In the genomic region with DNA sequence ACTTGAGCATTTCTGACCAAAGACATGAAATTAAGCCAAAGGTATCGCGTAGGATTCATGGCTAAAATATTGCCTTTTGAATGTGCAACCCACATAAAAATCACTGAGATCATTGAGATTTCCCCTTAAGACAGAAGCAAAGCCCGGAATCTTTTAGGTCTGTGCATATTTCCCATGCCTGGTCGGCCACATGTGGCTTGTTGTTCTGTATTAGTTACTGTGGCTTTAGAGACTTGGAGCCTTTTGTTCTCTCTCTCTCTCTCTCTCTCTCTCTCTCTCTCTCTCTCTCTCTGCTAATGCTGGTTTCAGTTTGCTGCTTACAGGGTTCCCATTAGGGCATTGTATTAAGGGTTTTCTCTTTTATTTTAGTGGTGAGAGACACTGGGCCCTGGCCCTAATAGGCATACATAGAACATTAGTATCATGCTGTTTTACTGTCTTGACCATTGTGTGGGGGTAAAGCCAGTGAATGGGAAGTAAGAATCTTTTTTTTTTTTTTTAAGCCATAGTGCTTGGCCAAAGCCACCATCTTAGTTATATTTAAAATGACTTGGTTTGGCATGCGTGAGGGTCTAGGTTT, we compare ENCODE assay signal across 15 mouse cellular contexts.
"Had no signal": no experiment of that assay in that cellular context is flagged by ENCODE, and none has a peak within 500 bp of the region (broad histone marks: within the 10 kb centered on the region; RNA-seq: fewer than 3 reads in every experiment).

No protein-coding gene starts in this region.

- DNase-seq: kidney, adult 8-10 months; kidney, postnatal 25 days; layer of hippocampus, postnatal 36 days; lung, embryonic 14.5 days; lung, postnatal 10 days; lung, postnatal 4 days; right cerebral cortex, adult 18-20 months; thymus, postnatal 14 days had no signal

- H3K4me2 ChIP-seq: limb, embryonic 15.5 days; liver, embryonic 12.5 days; lung, embryonic 14.5 days; midbrain, embryonic 15.5 days; neural tube, embryonic 13.5 days had no signal

- H3K36me3 ChIP-seq: limb, embryonic 15.5 days; liver, embryonic 12.5 days; midbrain, embryonic 15.5 days; neural tube, embryonic 13.5 days had no signal

- H3K27ac ChIP-seq: limb, embryonic 15.5 days; liver, embryonic 12.5 days; midbrain, embryonic 10.5 days; midbrain, embryonic 15.5 days; neural tube, embryonic 13.5 days; stomach, postnatal 0 days had no signal

- H3K27me3 ChIP-seq: limb, embryonic 15.5 days; liver, embryonic 12.5 days; midbrain, embryonic 15.5 days; neural tube, embryonic 13.5 days had no signal

- ATAC-seq: intestine, embryonic 16.5 days; liver, embryonic 12.5 days; midbrain, embryonic 15.5 days had no signal

- H3K9me3 ChIP-seq: limb, embryonic 15.5 days; liver, embryonic 12.5 days; midbrain, embryonic 10.5 days; midbrain, embryonic 15.5 days; neural tube, embryonic 13.5 days had no signal

- H3K4me1 ChIP-seq: limb, embryonic 15.5 days; liver, embryonic 12.5 days; midbrain, embryonic 10.5 days; midbrain, embryonic 15.5 days had no signal

- H3K9ac ChIP-seq: limb, embryonic 15.5 days; liver, embryonic 12.5 days; lung, embryonic 14.5 days; midbrain, embryonic 15.5 days; neural tube, embryonic 13.5 days had no signal

- H3K4me3 ChIP-seq: limb, embryonic 15.5 days; liver, embryonic 12.5 days; midbrain, embryonic 10.5 days; midbrain, embryonic 15.5 days; neural tube, embryonic 13.5 days had no signal
